Mouse (Mus musculus) liver, postnatal 0 days (tissue): Measurements from ENCODE around the gene Trim28.
A peak's percentile ranks its signal among the peaks of the same experiment; 100 is the strongest.

Experiments
- CTCF ChIP-seq: sonication (generic); IDR thresholded peaks from 2 replicates; pipeline ENCODE4 v1.5.1; 2016; ENCODE audit warnings: antibody characterized with exemption, low read depth
- EP300 ChIP-seq: IDR thresholded peaks from 2 replicates; pipeline ENCODE4 v1.6.1; 2016; ENCODE audit warnings: antibody characterized with exemption, low read depth, mild to moderate bottlenecking

DNA sequence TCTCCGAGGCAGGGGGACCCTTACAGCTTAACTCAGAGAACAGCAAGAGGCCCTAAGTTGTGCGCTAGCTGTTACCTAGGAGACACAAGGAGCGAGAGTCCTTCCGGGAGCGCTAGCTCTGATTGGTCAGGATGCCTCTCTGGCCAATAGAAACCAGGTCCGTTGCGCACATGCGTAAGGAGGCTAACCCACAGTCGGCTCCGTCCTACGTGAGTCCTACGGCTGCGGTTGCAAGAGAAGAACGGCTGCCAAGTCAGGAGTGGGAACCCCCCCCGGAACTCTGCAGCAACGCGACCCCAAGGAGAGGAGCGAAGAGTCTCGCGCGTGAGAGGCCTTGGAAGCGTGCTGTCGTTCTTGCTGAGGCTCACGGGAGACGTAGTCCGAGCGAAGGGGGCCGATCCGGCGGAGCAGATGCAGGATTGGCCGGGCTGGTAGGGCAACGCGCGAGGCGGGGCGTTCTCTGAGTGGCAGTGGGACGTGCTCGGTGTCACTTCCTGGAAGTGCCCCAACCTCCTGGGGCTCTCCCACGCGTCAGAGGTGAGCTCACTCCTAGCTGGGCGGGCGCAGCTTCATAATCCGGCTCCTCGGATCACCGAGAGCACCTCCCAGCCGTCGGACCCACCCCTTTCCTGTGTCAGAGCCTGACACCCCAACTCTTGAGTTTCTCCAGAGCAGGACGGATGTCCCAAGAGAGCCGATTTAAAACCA is 21.1 kb upstream of the Trim28 start, which contains the start of gene Zfp446:
- TF ChIP-seq CTCF, result no peak
- peak; percentile 19; the same call in 1 of the 2 replicates for TF ChIP-seq EP300
